Mouse (Mus musculus) liver, embryonic 14.5 days (tissue): ENCODE measurements around the gene Ubash3b. TPM values are rescaled to one million over a fixed set of nuclear protein-coding genes. Genes with fewer than 3 reads are reported as not detected.
A peak's percentile ranks its signal among the peaks of the same experiment; 100 is the strongest.

Experiments
- ATAC-seq: fragments of 200-750 bp; cut with Nextera tagmentation; 2 replicates; pipeline ENCODE4 v1.8.0; 2017; ENCODE audit warnings: moderate number of reproducible peaks, mild to moderate bottlenecking, moderate library complexity; ENCODE audit not compliant: insufficient read depth
- DNase-seq, 3 experiments: peaks; one replicate each; pipeline ENCODE4 v3.0.0-alpha.2; 2012 to 2013; ENCODE audit warnings: low read depth in 3 of 3, low spot score in 3 of 3
- H3K27ac ChIP-seq: fragments of 300-500 bp; sonication (generic); 2 replicates; pipeline ENCODE4 v1.5.1; 2014; ENCODE audit warnings: moderate library complexity, mild to moderate bottlenecking, control low read depth, inconsistent platforms
- H3K27me3 ChIP-seq: fragments of 300-500 bp; sonication (generic); 2 replicates; pipeline ENCODE4 v1.6.1; 2014; ENCODE audit warnings: mild to moderate bottlenecking, low read length, moderate library complexity; ENCODE audit not compliant: control insufficient read depth, insufficient read depth
- H3K36me3 ChIP-seq: fragments of 300-500 bp; sonication (generic); replicated peaks from 2 replicates; pipeline ENCODE4 v1.6.1; 2014; ENCODE audit warnings: low read depth; ENCODE audit not compliant: control insufficient read depth, insufficient read depth
- H3K4me1 ChIP-seq, 2 experiments: fragments of 200-500 bp in 1 of 2; fragments of 300-500 bp in 1 of 2; sonication (generic) in 1 of 2; replicated peaks; 2 replicates each; pipeline ENCODE4 v1.6.1; 2012 to 2014; ENCODE audit warnings: antibody characterized with exemption in 1 of 2, inconsistent platforms in 1 of 2, low read length in 1 of 2; ENCODE audit not compliant: control insufficient read depth in 2 of 2, insufficient read depth in 2 of 2
- H3K4me2 ChIP-seq: fragments of 300-500 bp; sonication (generic); 2 replicates; pipeline ENCODE4 v1.6.1; 2014; ENCODE audit warnings: low read depth, mild to moderate bottlenecking, control low read depth, moderate library complexity
- H3K4me3 ChIP-seq, 2 experiments: fragments of 200-500 bp in 1 of 2; fragments of 300-500 bp in 1 of 2; sonication (generic) in 1 of 2; 2 replicates each; pipeline ENCODE4 v1.5.1; 2012 to 2014; ENCODE audit warnings: low read depth in 2 of 2, low read length in 2 of 2, mild to moderate bottlenecking in 2 of 2, control low read depth in 1 of 2, inconsistent platforms in 1 of 2, moderate library complexity in 1 of 2; ENCODE audit not compliant: insufficient read depth in 1 of 2
- H3K9ac ChIP-seq: fragments of 300-500 bp; sonication (generic); replicated peaks from 2 replicates; pipeline ENCODE4 v1.6.1; 2014; ENCODE audit warnings: mild to moderate bottlenecking, control low read depth, moderate library complexity
- H3K9me3 ChIP-seq: fragments of 300-500 bp; sonication (generic); 2 replicates; pipeline ENCODE4 v1.6.1; 2016; ENCODE audit warnings: low read length, mixed read lengths; ENCODE audit not compliant: control insufficient read depth
- CTCF ChIP-seq: IDR thresholded peaks from 2 replicates; pipeline ENCODE4 v1.5.1; 2016; ENCODE audit warnings: antibody characterized with exemption, low read depth, control low read depth
- EP300 ChIP-seq: IDR thresholded peaks from 2 replicates; pipeline ENCODE4 v1.6.1; 2016; ENCODE audit warnings: antibody characterized with exemption, low read depth
- WGBS: fragments of 180-500 bp; shearing (Covaris S2); extraction: QIAGEN DNeasy Blood & Tissue Kit; methylation state at CpG from one replicate; pipeline ENCODE4 v1.1.7; 2014; ENCODE audit not compliant: insufficient replicate concordance; 5-methylcytosine and 5-hydroxymethylcytosine counted together
- polyA plus RNA-seq, 2 experiments: library from polyadenylated mRNA; depleted of rRNA in 1 of 2; stranded (reverse) in 1 of 2; unstranded in 1 of 2; fragments of >200 nt; fragmentation: Nextera tagmentation in 1 of 2; extraction: Ambion mirVana in 1 of 2; gene quantifications; 2 replicates each; pipeline versions ENCODE4 v1.2.1 to v1.2.3; 2012 to 2014

Ubash3b gene
- polyA plus RNA-seq, 2 experiments, result 3.5 to 5.9 TPM

DNA sequence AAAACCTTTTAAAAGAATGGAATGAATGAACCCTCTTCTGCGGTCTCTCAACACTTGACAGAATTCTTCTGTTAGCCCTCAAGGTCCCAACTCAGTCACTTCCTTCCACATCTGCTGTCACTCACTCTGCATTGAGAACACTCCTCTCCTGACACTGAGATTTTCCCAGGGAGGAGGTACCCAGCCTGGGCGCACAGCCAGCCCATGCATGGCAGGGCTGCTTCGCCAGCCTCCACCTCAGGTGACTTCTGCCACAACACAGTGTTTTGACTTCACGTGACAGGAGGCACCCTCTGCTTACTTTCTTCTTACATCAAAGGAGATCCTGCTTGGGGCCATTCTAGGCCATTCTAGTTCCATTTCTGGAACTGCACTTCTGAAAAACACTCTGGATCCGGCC is 80.6 kb downstream of the Ubash3b start:
- WGBS, result 62% methylated on average over 5 of the region's 5 CpGs
- Histone ChIP-seq H3K36me3 (no peaks in the 10 kb centered on the region), H3K4me3 (no peak overlapping the region), H3K9me3 (no peaks in the 10 kb centered on the region), H3K27me3 (no peaks in the 10 kb centered on the region), H3K9ac (no peak overlapping the region), H3K4me2 (no peak overlapping the region), H3K4me1 (peaks cover 31 to 71% of the 10 kb centered on the region in 2 experiments), H3K27ac (no peak overlapping the region)
- no peak for TF ChIP-seq EP300
- TF ChIP-seq CTCF, result no peak
- no peak for ATAC-seq
- no peak for DNase-seq

DNA sequence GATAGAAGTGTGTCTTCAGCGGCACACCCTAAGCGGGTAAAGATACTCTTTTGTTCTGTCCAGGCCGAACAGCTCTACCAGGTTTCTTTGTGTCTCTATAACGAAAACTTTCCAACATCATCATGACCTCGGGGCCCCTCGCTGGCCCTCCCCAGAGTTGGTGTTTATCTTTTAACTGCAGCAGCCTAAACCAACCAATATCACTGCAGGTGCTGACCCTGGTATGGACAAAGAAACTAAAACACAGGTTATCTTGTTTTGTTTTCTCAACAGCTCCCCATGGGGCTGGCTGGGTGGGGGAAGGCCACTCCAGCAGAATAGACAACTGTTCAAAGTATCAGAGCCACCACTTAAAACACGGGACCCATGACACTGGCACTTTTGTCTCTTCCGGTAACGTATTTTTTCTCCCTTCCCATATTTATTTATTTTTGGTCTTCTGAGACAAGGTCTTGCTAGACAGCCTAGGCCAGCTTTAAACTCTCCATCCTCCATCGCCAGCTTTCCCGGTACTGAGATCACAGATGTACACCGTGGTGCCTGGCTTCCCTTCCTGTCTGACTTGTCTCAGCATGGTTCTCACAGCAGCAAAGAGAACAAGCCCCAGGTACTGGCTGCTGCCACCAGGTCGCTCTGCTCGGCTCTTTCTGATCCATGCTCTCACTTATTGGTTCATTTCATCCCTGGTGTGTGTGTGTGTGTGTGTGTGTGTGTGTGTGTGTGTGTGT is 81.9 kb downstream of the Ubash3b start:
- H3K27me3 ChIP-seq, result no peaks in the 10 kb centered on the region
- peak overlapping the region; percentile 27; the same call in 1 of the 2 replicates for H3K9ac ChIP-seq
- peaks cover 31 to 69% of the 10 kb centered on the region in 2 experiments for H3K4me1 ChIP-seq
- peak in 2 of 3 experiments; percentile 51 to 58 for DNase-seq
- peak overlapping the region; percentile 21; the same call in 1 of the 2 replicates for H3K27ac ChIP-seq
- peak; percentile 82 for ATAC-seq
- peak overlapping the region in 1 of 2 experiments; percentile 15; a peak in 1 of 4 replicates for H3K4me3 ChIP-seq
- H3K9me3 ChIP-seq, result no peaks in the 10 kb centered on the region
- TF ChIP-seq CTCF (no peak), EP300 (peak; percentile 69)
- H3K4me2 ChIP-seq, result peak overlapping the region; percentile 50
- no peaks in the 10 kb centered on the region for H3K36me3 ChIP-seq
- WGBS, result 14% methylated on average over 14 of the region's 14 CpGs

DNA sequence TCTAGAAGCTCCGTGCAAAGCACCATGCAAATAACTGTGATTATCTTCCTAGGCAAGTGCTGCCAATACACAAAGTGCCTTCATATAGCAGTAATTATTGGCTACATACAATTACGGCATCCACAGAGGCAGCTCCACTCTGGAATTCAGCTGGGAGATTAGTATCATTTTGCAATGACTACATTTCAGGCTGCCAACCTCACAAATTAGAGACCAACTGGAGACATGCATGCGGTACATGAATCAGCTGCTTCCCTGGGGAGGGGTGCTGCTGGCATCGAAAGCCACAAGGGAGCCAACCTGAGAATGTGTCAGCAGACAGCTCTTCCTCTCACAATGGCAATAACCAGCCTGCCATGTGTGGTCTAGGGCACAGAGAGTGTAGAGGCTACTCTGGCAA is 83.3 kb downstream of the Ubash3b start:
- no peaks in the 10 kb centered on the region for H3K27me3 ChIP-seq

DNA sequence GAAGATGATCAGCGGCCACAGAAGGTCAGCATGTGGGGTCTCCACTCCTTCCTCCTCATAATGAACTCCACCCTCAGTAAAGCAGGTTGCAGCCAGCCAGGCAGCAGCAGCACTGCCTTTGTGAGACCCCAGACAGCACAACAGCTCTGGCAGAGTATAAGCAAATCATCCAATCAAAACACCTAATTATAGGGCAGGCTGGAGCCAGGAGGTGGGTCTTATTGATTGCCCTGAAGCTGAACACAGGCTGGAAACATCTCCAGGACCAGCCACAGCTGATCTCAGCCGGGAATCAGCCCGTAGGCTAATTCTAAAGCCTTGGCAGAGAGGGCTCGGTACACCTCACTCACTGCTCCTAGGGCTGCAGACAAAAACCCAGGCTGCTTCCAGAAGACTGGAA is 85.3 kb downstream of the Ubash3b start:
- peaks cover 45 to 68% of the 10 kb centered on the region in 2 experiments for H3K4me1 ChIP-seq
- 73% methylated on average over 4 of the region's 4 CpGs for WGBS
- TF ChIP-seq EP300, result no peak
- no peak for TF ChIP-seq CTCF

More for the DNA sequence above, 83.3 kb downstream of the Ubash3b start:
- no peak overlapping the region for H3K4me2 ChIP-seq
- ATAC-seq (no peak), DNase-seq (no peak)
- WGBS, result 61% methylated on average over 4 of the region's 4 CpGs
- no peaks in the 10 kb centered on the region for H3K36me3 ChIP-seq
- H3K27ac ChIP-seq, result no peak overlapping the region
- peaks cover 34 to 66% of the 10 kb centered on the region in 2 experiments for H3K4me1 ChIP-seq
- H3K4me3 ChIP-seq, result no peak overlapping the region
- no peaks in the 10 kb centered on the region for H3K9me3 ChIP-seq
- TF ChIP-seq EP300, result no peak
- TF ChIP-seq CTCF, result no peak
- no peak overlapping the region for H3K9ac ChIP-seq

DNA sequence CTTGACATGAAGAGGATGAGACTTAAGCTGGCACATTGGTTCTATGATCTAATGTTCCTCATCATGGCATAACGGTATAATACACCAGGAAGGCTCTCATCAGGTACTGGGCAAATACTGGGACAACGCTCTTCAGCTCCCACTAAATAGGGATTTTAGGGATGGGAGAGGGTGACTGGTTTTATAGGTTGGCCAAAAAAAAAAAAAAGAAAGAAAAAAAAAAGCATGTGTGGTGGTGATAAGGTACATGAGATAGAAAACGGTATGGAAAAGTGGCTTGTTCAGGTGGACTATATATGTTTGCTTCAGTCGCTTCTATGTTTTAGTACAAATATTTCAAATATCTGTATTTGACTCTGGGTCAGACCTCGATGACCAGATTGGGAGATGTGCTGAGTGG is 86.0 kb downstream of the Ubash3b start:
- no peaks in the 10 kb centered on the region for H3K9me3 ChIP-seq
- no peaks in the 10 kb centered on the region for H3K36me3 ChIP-seq
- no peak for TF ChIP-seq CTCF
- TF ChIP-seq EP300, result no peak
- H3K27me3 ChIP-seq, result no peaks in the 10 kb centered on the region
- H3K4me3 ChIP-seq, result no peak overlapping the region
- WGBS, result 65% methylated on average over 5 of the region's 5 CpGs
- H3K4me2 ChIP-seq, result no peak overlapping the region
- H3K4me1 ChIP-seq, result peaks cover 45 to 68% of the 10 kb centered on the region in 2 experiments
- H3K27ac ChIP-seq, result no peak overlapping the region
- H3K9ac ChIP-seq, result no peak overlapping the region
- DNase-seq, result no peak
- no peak for ATAC-seq

More for the DNA sequence above, 85.3 kb downstream of the Ubash3b start:
- H3K9ac ChIP-seq, result no peak overlapping the region
- no peaks in the 10 kb centered on the region for H3K36me3 ChIP-seq
- no peaks in the 10 kb centered on the region for H3K9me3 ChIP-seq
- DNase-seq (no peak), ATAC-seq (no peak)
- H3K27me3 ChIP-seq, result no peaks in the 10 kb centered on the region
- no peak overlapping the region for H3K4me3 ChIP-seq
- H3K4me2 ChIP-seq, result no peak overlapping the region
- no peak overlapping the region for H3K27ac ChIP-seq
